Mouse (Mus musculus) bone marrow, adult 2 months (tissue): ENCODE data around the gene Phactr2.

Experiments
- CTCF ChIP-seq: fragments of 200-500 bp; IDR thresholded peaks from 2 replicates; pipeline ENCODE4 v1.5.1; 2011; ENCODE audit warnings: low read length, control low read depth; ENCODE audit not compliant: control insufficient read depth, insufficient read depth
- POLR2A ChIP-seq: fragments of 200-500 bp; IDR thresholded peaks from 2 replicates; pipeline ENCODE4 v1.6.1; 2011; ENCODE audit warnings: low read depth, mild to moderate bottlenecking, control low read depth, low read length, borderline replicate concordance; ENCODE audit not compliant: control insufficient read depth

DNA sequence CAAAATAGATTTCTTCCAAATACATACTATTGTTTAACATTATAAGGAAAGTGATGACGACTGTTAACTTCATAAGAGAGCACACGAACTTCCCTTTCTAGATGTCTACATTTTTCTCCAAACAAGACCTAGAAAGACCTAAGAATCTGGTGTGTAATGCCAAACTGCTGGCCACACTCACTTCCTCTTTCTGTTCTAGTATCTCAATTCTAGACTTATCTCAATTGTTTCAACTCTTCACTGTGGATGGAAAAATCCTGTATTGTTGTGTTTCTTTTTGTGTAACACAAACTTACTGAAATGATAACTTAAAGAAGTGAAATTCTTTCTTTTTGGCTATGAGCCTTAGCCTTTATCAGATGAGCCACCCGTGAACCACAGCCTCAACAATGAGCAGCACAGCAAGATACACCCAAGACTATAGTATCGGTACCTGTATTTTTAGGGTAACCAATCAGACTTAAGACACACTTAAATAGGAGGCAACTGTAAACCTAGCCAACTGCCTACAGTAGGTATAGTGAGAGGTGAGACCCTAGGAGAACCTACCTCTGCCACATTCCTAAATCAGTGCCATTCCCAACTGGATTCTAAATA lies 289.9 kb downstream of the Phactr2 start:
- no peak for TF ChIP-seq POLR2A
- TF ChIP-seq CTCF, result no peak
